Mouse (Mus musculus) forebrain, embryonic 16.5 days (tissue): ENCODE measurements at regions not wholly inside any gene's neighbourhood (a gene's known extent, or its start where the extent isn't known, plus 50 kb on each side); places are given as distances from the start of the nearest gene placed in this dataset.

ENCODE experiments used
- ATAC-seq: fragments of 200-750 bp; cut with Nextera tagmentation; 2 replicates; pipeline ENCODE4 v1.8.0; 2017; ENCODE audit warnings: mild to moderate bottlenecking, moderate library complexity
- H3K27ac ChIP-seq: fragments of 300-500 bp; sonication (generic); 2 replicates; pipeline ENCODE4 v1.5.1; 2014; ENCODE audit warnings: low read length, control low read depth
- H3K27me3 ChIP-seq: fragments of 300-500 bp; sonication (generic); replicated peaks from 2 replicates; pipeline ENCODE4 v1.6.1; 2014; ENCODE audit warnings: low read length; ENCODE audit not compliant: control insufficient read depth, insufficient read depth
- H3K36me3 ChIP-seq: fragments of 300-500 bp; sonication (generic); 2 replicates; pipeline ENCODE4 v1.6.1; 2014; ENCODE audit not compliant: control insufficient read depth, insufficient read depth
- H3K4me1 ChIP-seq: fragments of 300-500 bp; sonication (generic); replicated peaks from 2 replicates; pipeline ENCODE4 v1.6.1; 2014; ENCODE audit warnings: low read length; ENCODE audit not compliant: control insufficient read depth, insufficient read depth
- H3K4me2 ChIP-seq: fragments of 300-500 bp; sonication (generic); 2 replicates; pipeline ENCODE4 v1.6.1; 2014; ENCODE audit warnings: mild to moderate bottlenecking, low read length, control low read depth
- H3K4me3 ChIP-seq: fragments of 300-500 bp; sonication (generic); replicated peaks from 2 replicates; pipeline ENCODE4 v1.5.1; 2014; ENCODE audit warnings: mild to moderate bottlenecking, low read length, control low read depth
- H3K9ac ChIP-seq: fragments of 300-500 bp; sonication (generic); replicated peaks from 2 replicates; pipeline ENCODE4 v1.6.1; 2014; ENCODE audit warnings: low read depth, low read length, control low read depth
- H3K9me3 ChIP-seq: fragments of 300-500 bp; sonication (generic); 2 replicates; pipeline ENCODE4 v1.6.1; 2016; ENCODE audit warnings: low read length; ENCODE audit not compliant: control insufficient read depth
- WGBS: fragments of 180-500 bp; shearing (Covaris S2); extraction: QIAGEN DNeasy Blood & Tissue Kit; methylation state at CpG from one replicate; pipeline ENCODE4 v1.1.7; 2014; 5-methylcytosine and 5-hydroxymethylcytosine counted together

- H3K4me2 ChIP-seq: peak overlapping the region; percentile 1; the same call in 1 of the 2 replicates
- ATAC-seq: no peak
- 64% methylated on average over 11 of the region's 11 CpGs for WGBS
- no peaks in the 10 kb centered on the region for H3K9me3 ChIP-seq
- H3K4me1 ChIP-seq: peaks cover 18% of the 10 kb centered on the region
- no peak overlapping the region for H3K9ac ChIP-seq
- no peaks in the 10 kb centered on the region for H3K36me3 ChIP-seq
- no peak overlapping the region for H3K4me3 ChIP-seq
- no peak overlapping the region for H3K27ac ChIP-seq
- no peaks in the 10 kb centered on the region for H3K27me3 ChIP-seq
These were observed 109.2 kb upstream of the Atp1a1 start for GRCm38 (mm10) chr3:101713669-101714068.

DNA sequence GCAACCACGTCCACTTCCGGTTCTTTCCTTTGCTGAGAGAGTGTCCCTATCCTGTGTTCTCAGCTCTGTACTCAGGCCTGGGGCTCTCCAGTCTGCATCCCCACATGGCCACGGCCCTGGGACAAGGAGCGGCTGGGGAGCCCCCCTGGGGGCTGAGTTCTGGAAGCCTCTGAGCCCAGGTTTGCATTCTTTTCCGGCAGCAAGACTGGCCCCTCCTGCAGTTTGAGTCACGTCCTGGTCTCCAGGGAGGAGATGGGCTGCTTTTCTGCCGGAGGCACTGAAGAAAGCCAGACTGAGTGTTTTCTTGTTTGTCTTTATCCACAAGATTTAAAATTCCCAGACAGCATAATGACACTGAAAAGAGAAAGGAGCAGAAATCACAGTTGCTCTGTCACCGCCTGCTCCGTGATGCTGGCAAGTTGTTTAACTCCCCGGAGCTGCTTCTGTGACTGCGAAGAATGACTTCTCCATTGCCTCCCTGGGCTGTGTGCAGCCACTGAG lies 108.7 kb upstream of the Atp1a1 start:
- peak overlapping the region; percentile 15; the same call in 1 of the 2 replicates for H3K4me2 ChIP-seq
- peaks cover 18% of the 10 kb centered on the region for H3K4me1 ChIP-seq
- H3K9ac ChIP-seq: 0 out of 2 replicates have a peak overlapping the region, but pooled peaks have one; percentile 34
- H3K27me3 ChIP-seq: no peaks in the 10 kb centered on the region
- 22% methylated on average over 11 of the region's 11 CpGs for WGBS
- no peaks in the 10 kb centered on the region for H3K9me3 ChIP-seq
- H3K4me3 ChIP-seq: no peak overlapping the region
- H3K27ac ChIP-seq: no peak overlapping the region
- H3K36me3 ChIP-seq: no peaks in the 10 kb centered on the region
- peak; percentile 41 for ATAC-seq

DNA sequence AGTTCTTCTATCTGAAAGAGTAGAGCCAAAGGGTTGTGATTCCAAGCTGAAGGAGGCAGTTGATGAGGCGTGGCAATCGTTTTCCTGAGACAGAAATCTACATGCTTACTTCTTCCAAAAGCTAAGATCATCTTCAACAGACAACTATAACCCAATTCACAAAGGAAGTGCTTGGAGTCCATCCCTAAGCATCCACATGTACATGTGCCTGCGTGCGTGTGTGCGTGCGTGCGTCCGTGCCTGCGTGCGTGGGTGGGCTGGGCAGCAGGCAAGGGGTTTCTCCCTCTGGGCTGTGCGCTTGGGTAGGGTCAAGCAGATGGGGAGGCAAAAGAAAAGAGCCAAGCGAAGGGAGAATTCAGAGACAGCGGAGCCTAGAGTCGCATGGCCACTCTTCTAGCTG lies 108.2 kb upstream of the Atp1a1 start:
- no peaks in the 10 kb centered on the region for H3K27me3 ChIP-seq
- H3K4me2 ChIP-seq: no peak overlapping the region
- no peak overlapping the region for H3K27ac ChIP-seq
- no peaks in the 10 kb centered on the region for H3K9me3 ChIP-seq
- no peak overlapping the region for H3K9ac ChIP-seq
- H3K36me3 ChIP-seq: no peaks in the 10 kb centered on the region
- H3K4me1 ChIP-seq: peaks cover 18% of the 10 kb centered on the region
- 79% methylated on average over 14 of the region's 14 CpGs for WGBS
- ATAC-seq: no peak
- H3K4me3 ChIP-seq: no peak overlapping the region

- Histone ChIP-seq H3K4me3 (no peak overlapping the region), H3K9me3 (no peaks in the 10 kb centered on the region), H3K27me3 (no peaks in the 10 kb centered on the region), H3K36me3 (no peaks in the 10 kb centered on the region), H3K4me1 (peaks cover 18% of the 10 kb centered on the region), H3K27ac (no peak overlapping the region), H3K9ac (no peak overlapping the region; the same call in 1 of the 2 replicates), H3K4me2 (no peak overlapping the region)
- ATAC-seq: peak; percentile 38
- WGBS: 11% methylated on average over 11 of the region's 11 CpGs
These were observed 107.2 kb upstream of the Atp1a1 start for GRCm38 (mm10) chr3:101711594-101712171.

GRCm38 (mm10) chr3:101709379-101709970 lies 105.0 kb upstream of the Atp1a1 start:
- H3K9ac ChIP-seq: no peak overlapping the region
- no peak for ATAC-seq
- no peak overlapping the region for H3K4me3 ChIP-seq
- H3K27me3 ChIP-seq: no peaks in the 10 kb centered on the region
- no peaks in the 10 kb centered on the region for H3K36me3 ChIP-seq
- H3K4me2 ChIP-seq: no peak overlapping the region
- no peaks in the 10 kb centered on the region for H3K9me3 ChIP-seq
- H3K4me1 ChIP-seq: peaks cover 18% of the 10 kb centered on the region
- 77% methylated on average over 12 of the region's 12 CpGs for WGBS
- H3K27ac ChIP-seq: no peak overlapping the region

- Histone ChIP-seq H3K27ac (no peak overlapping the region), H3K9me3 (no peaks in the 10 kb centered on the region), H3K27me3 (no peaks in the 10 kb centered on the region), H3K4me2 (no peak overlapping the region), H3K4me1 (peaks cover 18% of the 10 kb centered on the region), H3K36me3 (no peaks in the 10 kb centered on the region), H3K4me3 (no peak overlapping the region), H3K9ac (no peak overlapping the region)
- 75% methylated on average over 8 of the region's 8 CpGs for WGBS
- ATAC-seq: no peak; the same call in 1 of the 2 replicates
These were observed 104.3 kb upstream of the Atp1a1 start for GRCm38 (mm10) chr3:101708821-101709220.

DNA sequence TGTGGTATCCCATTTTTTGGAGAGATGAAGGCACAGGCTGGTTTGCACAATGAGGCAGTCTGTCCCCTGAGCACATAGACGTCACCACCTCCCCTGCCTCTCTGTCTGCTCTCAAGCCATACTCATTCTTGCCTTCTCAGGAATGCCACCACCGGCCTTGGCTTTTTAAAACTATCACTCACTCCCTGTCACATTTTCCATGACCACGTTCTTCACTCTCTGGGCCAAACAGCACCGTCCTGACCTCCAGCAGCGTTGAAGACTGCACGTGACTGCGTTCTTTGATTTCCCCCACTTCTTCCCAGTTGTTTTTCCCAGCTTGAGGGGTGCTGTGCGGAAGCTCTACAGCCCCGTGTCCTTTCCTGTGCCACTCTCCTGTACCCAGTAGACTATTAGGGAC lies 100.4 kb upstream of the Atp1a1 start:
- Histone ChIP-seq H3K9me3 (no peaks in the 10 kb centered on the region), H3K27me3 (no peaks in the 10 kb centered on the region), H3K4me2 (no peak overlapping the region), H3K27ac (no peak overlapping the region), H3K4me3 (no peak overlapping the region), H3K36me3 (no peaks in the 10 kb centered on the region), H3K4me1 (peaks cover 13% of the 10 kb centered on the region), H3K9ac (no peak overlapping the region)
- no peak for ATAC-seq
- WGBS: 79% methylated on average over 9 of the region's 9 CpGs

- no peak overlapping the region for H3K9ac ChIP-seq
These were observed 99.8 kb upstream of the Atp1a1 start for GRCm38 (mm10) chr3:101704326-101704725.

GRCm38 (mm10) chr3:101701763-101702173 lies 97.3 kb upstream of the Atp1a1 start:
- H3K4me3 ChIP-seq: no peak overlapping the region
- H3K27ac ChIP-seq: no peak overlapping the region
- no peak overlapping the region for H3K9ac ChIP-seq
- no peaks in the 10 kb centered on the region for H3K27me3 ChIP-seq
- WGBS: 8% methylated on average over 1 of the region's 1 CpGs
- peak; percentile 73 for ATAC-seq
- H3K4me1 ChIP-seq: peaks cover 13% of the 10 kb centered on the region
- H3K9me3 ChIP-seq: no peaks in the 10 kb centered on the region
- H3K36me3 ChIP-seq: no peaks in the 10 kb centered on the region
- no peak overlapping the region for H3K4me2 ChIP-seq

More at GRCm38 (mm10) chr3:101704326-101704725, 99.8 kb upstream of the Atp1a1 start:
- Histone ChIP-seq H3K36me3 (no peaks in the 10 kb centered on the region), H3K27me3 (no peaks in the 10 kb centered on the region), H3K4me2 (no peak overlapping the region), H3K4me1 (peaks cover 13% of the 10 kb centered on the region), H3K27ac (no peak overlapping the region), H3K4me3 (no peak overlapping the region), H3K9me3 (no peaks in the 10 kb centered on the region)
- 95% methylated on average over 5 of the region's 5 CpGs for WGBS
- no peak for ATAC-seq
